Mouse (Mus musculus): ENCODE results near the gene Tha1. TPM values are rescaled to one million over a fixed set of nuclear protein-coding genes. Genes with fewer than 3 reads are reported as not detected.
"Not testable (repeated sequence)": the region's sequence is repeated elsewhere in the genome, so short reads cannot be mapped to it uniquely, and the experiment has no call there.

Gene Tha1
- polyA plus RNA-seq, 1 experiment from 2014 or later, result 2.5 TPM

GRCm38 (mm10) chr11:117846640-117847039 is 26.6 kb downstream of the Tha1 start:
- DNase-seq (ENCODE audit: low spot score), result no peak
- 57% methylated on average over 5 of the region's 5 CpGs for WGBS

GRCm38 (mm10) chr11:117845651-117846050 is 27.6 kb downstream of the Tha1 start:
- Histone ChIP-seq H3K4me2 (replicated peaks) (no peak overlapping the region), H3K36me3 (replicated peaks; ENCODE audit: control insufficient read depth, insufficient read depth) (no peaks in the 10 kb centered on the region), H3K4me1 (replicated peaks; ENCODE audit: control insufficient read depth, insufficient read depth, low read length) (peaks cover 15% of the 10 kb centered on the region), H3K9me3 (ENCODE audit: control insufficient read depth, low read length) (no peaks in the 10 kb centered on the region), H3K27me3 (ENCODE audit: control insufficient read depth, insufficient read depth, low read length) (no peaks in the 10 kb centered on the region), H3K27ac (no peak overlapping the region), H3K4me3 (replicated peaks; ENCODE audit: low read length) (no peak overlapping the region), H3K9ac (no peak overlapping the region)
- ATAC-seq (ENCODE audit: low FRiP score) (no peak), DNase-seq (ENCODE audit: low spot score) (no peak)
- WGBS, result 85% methylated on average over 2 of the region's 2 CpGs

More at GRCm38 (mm10) chr11:117846640-117847039, 26.6 kb downstream of the Tha1 start:
- no peak for ATAC-seq (ENCODE audit: low FRiP score)
- Histone ChIP-seq H3K4me1 (replicated peaks; ENCODE audit: control insufficient read depth, insufficient read depth, low read length) (peaks cover 15% of the 10 kb centered on the region), H3K27ac (no peak overlapping the region), H3K9ac (no peak overlapping the region), H3K36me3 (replicated peaks; ENCODE audit: control insufficient read depth, insufficient read depth) (no peaks in the 10 kb centered on the region), H3K4me2 (replicated peaks) (no peak overlapping the region), H3K9me3 (ENCODE audit: control insufficient read depth, low read length) (no peaks in the 10 kb centered on the region), H3K27me3 (ENCODE audit: control insufficient read depth, insufficient read depth, low read length) (no peaks in the 10 kb centered on the region), H3K4me3 (replicated peaks; ENCODE audit: low read length) (no peak overlapping the region)

- DNase-seq (ENCODE audit: low spot score) (no peak), ATAC-seq (ENCODE audit: low FRiP score) (no peak)
- no peaks in the 10 kb centered on the region for H3K9me3 ChIP-seq (ENCODE audit: control insufficient read depth, low read length)
- 72% methylated on average over 2 of the region's 2 CpGs for WGBS
- H3K27me3 ChIP-seq (ENCODE audit: control insufficient read depth, insufficient read depth, low read length), result no peaks in the 10 kb centered on the region
- peaks cover 15% of the 10 kb centered on the region for H3K4me1 ChIP-seq (replicated peaks; ENCODE audit: control insufficient read depth, insufficient read depth, low read length)
- H3K4me2 ChIP-seq (replicated peaks), result no peak overlapping the region
- no peak overlapping the region for H3K4me3 ChIP-seq (replicated peaks; ENCODE audit: low read length)
- no peaks in the 10 kb centered on the region for H3K36me3 ChIP-seq (replicated peaks; ENCODE audit: control insufficient read depth, insufficient read depth)
- no peak overlapping the region for H3K27ac ChIP-seq
- H3K9ac ChIP-seq, result no peak overlapping the region
These were observed 28.3 kb downstream of the Tha1 start for GRCm38 (mm10) chr11:117844997-117845396.

GRCm38 (mm10) chr11:117843434-117843833 is 29.8 kb downstream of the Tha1 start:
- Histone ChIP-seq H3K4me3 (replicated peaks; ENCODE audit: low read length) (no peak overlapping the region), H3K9me3 (ENCODE audit: control insufficient read depth, low read length) (no peaks in the 10 kb centered on the region), H3K4me1 (replicated peaks; ENCODE audit: control insufficient read depth, insufficient read depth, low read length) (peaks cover 7% of the 10 kb centered on the region), H3K9ac (no peak overlapping the region), H3K36me3 (replicated peaks; ENCODE audit: control insufficient read depth, insufficient read depth) (no peaks in the 10 kb centered on the region), H3K4me2 (replicated peaks) (no peak overlapping the region), H3K27me3 (ENCODE audit: control insufficient read depth, insufficient read depth, low read length) (no peaks in the 10 kb centered on the region), H3K27ac (no peak overlapping the region)
- DNase-seq (ENCODE audit: low spot score), result no peak
- no peak for ATAC-seq (ENCODE audit: low FRiP score)
- 84% methylated on average over 2 of the region's 2 CpGs for WGBS

- no peaks in the 10 kb centered on the region for H3K36me3 ChIP-seq (replicated peaks; ENCODE audit: control insufficient read depth, insufficient read depth)
- H3K4me2 ChIP-seq (replicated peaks), result no peak overlapping the region
- H3K9me3 ChIP-seq (ENCODE audit: control insufficient read depth, low read length), result no peaks in the 10 kb centered on the region
- no peaks in the 10 kb centered on the region for H3K4me1 ChIP-seq (replicated peaks; ENCODE audit: control insufficient read depth, insufficient read depth, low read length)
- no peak overlapping the region for H3K4me3 ChIP-seq (replicated peaks; ENCODE audit: low read length)
- H3K27me3 ChIP-seq (ENCODE audit: control insufficient read depth, insufficient read depth, low read length), result no peaks in the 10 kb centered on the region
- H3K9ac ChIP-seq, result no peak overlapping the region
- WGBS, result 84% methylated on average over 1 of the region's 1 CpGs
- DNase-seq (ENCODE audit: low spot score), result no peak
- H3K27ac ChIP-seq, result no peak overlapping the region
- no peak for ATAC-seq (ENCODE audit: low FRiP score)
These were observed 32.4 kb downstream of the Tha1 start for GRCm38 (mm10) chr11:117840910-117841309.

DNA sequence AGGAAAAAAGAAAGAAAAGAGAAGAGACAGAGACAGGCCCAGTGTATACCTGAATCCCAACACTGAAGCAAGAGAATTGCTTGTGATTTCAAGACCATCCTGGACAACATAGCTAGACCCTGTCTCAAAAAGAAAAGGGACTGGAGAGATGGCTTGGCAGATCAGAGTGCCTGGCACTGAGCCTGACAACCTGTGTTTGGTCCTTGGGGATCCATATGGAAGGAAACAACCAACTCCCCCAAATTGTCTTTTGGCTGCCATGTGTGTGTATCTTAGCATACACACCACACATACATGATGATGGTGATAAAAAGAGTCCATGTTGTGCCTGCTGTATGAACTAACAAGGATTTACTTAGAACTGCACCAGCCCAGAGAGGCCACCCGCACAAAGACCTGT is 34.3 kb downstream of the Tha1 start:
- H3K27me3 ChIP-seq (ENCODE audit: control insufficient read depth, insufficient read depth, low read length), result no peaks in the 10 kb centered on the region
- DNase-seq (ENCODE audit: low spot score) (no peak), ATAC-seq (ENCODE audit: low FRiP score) (no peak)
- H3K4me3 ChIP-seq (replicated peaks; ENCODE audit: low read length), result no peak overlapping the region
- no peaks in the 10 kb centered on the region for H3K4me1 ChIP-seq (replicated peaks; ENCODE audit: control insufficient read depth, insufficient read depth, low read length)
- H3K4me2 ChIP-seq (replicated peaks), result no peak overlapping the region
- H3K27ac ChIP-seq, result no peak overlapping the region
- 94% methylated on average over 1 of the region's 1 CpGs for WGBS
- no peaks in the 10 kb centered on the region for H3K9me3 ChIP-seq (ENCODE audit: control insufficient read depth, low read length)
- no peaks in the 10 kb centered on the region for H3K36me3 ChIP-seq (replicated peaks; ENCODE audit: control insufficient read depth, insufficient read depth)
- no peak overlapping the region for H3K9ac ChIP-seq

- H3K9me3 ChIP-seq (ENCODE audit: control insufficient read depth, low read length), result no peaks in the 10 kb centered on the region
- no peak overlapping the region for H3K9ac ChIP-seq
- no peaks in the 10 kb centered on the region for H3K36me3 ChIP-seq (replicated peaks; ENCODE audit: control insufficient read depth, insufficient read depth)
- 65% methylated on average over 2 of the region's 2 CpGs for WGBS
- no peak overlapping the region for H3K27ac ChIP-seq
- H3K4me1 ChIP-seq (replicated peaks; ENCODE audit: control insufficient read depth, insufficient read depth, low read length), result no peaks in the 10 kb centered on the region
- no peak overlapping the region for H3K4me2 ChIP-seq (replicated peaks)
- H3K4me3 ChIP-seq (replicated peaks; ENCODE audit: low read length), result no peak overlapping the region
- DNase-seq (ENCODE audit: low spot score) (no peak), ATAC-seq (ENCODE audit: low FRiP score) (no peak)
- no peaks in the 10 kb centered on the region for H3K27me3 ChIP-seq (ENCODE audit: control insufficient read depth, insufficient read depth, low read length)
These were observed 34.7 kb downstream of the Tha1 start for GRCm38 (mm10) chr11:117838572-117838971.

DNA sequence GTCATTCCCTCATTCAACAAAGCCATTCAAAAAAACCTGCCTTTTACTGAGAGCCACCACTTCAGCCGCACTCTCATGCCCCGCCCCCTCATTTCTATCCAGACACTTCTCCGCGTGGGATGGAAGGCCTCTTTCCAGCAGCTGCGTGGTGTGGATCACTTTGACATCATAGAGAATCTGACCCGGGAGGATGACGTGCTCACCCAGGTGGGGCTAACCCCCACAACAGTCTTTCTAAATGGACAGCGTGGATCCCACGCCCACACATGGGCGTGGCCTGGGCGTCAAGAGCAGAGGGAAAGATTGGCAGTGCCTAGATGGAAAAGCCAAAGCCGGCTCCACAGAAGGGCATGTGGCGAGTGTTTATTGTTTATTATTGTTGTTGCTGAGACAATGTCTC is 37.0 kb downstream of the Tha1 start:
- Histone ChIP-seq H3K27ac (no peak overlapping the region), H3K9ac (no peak overlapping the region), H3K4me2 (replicated peaks) (peak overlapping the region; percentile 35), H3K9me3 (ENCODE audit: control insufficient read depth, low read length) (no peaks in the 10 kb centered on the region), H3K4me3 (replicated peaks; ENCODE audit: low read length) (no peak overlapping the region), H3K36me3 (replicated peaks; ENCODE audit: control insufficient read depth, insufficient read depth) (no peaks in the 10 kb centered on the region), H3K27me3 (ENCODE audit: control insufficient read depth, insufficient read depth, low read length) (no peaks in the 10 kb centered on the region), H3K4me1 (replicated peaks; ENCODE audit: control insufficient read depth, insufficient read depth, low read length) (no peaks in the 10 kb centered on the region)
- DNase-seq (ENCODE audit: low spot score) (no peak), ATAC-seq (ENCODE audit: low FRiP score) (no peak)
- WGBS, result 24% methylated on average over 13 of the region's 13 CpGs

DNA sequence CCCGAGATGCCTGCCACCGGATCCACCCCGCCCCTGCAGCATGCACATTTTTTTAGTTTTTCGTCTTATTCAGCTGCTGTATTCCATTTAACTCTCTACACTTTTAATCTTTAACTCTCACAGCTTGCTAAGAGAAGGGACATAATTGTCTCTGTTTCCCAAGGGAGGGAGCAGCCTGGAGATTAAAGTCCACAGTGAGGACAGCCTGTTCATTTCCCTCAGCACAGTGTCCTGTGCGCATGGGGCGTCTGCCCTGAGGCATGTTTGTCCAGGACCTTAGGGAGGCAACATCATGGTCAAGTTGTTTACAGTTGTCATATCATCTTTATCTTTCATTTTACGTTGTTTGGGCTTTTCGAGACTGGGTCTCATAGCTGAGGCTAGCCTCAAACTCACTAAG is 39.2 kb downstream of the Tha1 start:
- ATAC-seq (ENCODE audit: low FRiP score), result no peak
- peaks cover 4% of the 10 kb centered on the region; the same call in 1 of the 2 replicates for H3K4me1 ChIP-seq (replicated peaks; ENCODE audit: control insufficient read depth, insufficient read depth, low read length)
- H3K36me3 ChIP-seq (replicated peaks; ENCODE audit: control insufficient read depth, insufficient read depth), result no peaks in the 10 kb centered on the region
- DNase-seq (ENCODE audit: low spot score), result no peak
- H3K9me3 ChIP-seq (ENCODE audit: control insufficient read depth, low read length), result no peaks in the 10 kb centered on the region
- 93% methylated on average over 8 of the region's 8 CpGs for WGBS
- no peak overlapping the region for H3K4me3 ChIP-seq (replicated peaks; ENCODE audit: low read length)
- H3K9ac ChIP-seq, result no peak overlapping the region
- no peak overlapping the region for H3K4me2 ChIP-seq (replicated peaks)
- no peak overlapping the region for H3K27ac ChIP-seq
- no peaks in the 10 kb centered on the region for H3K27me3 ChIP-seq (ENCODE audit: control insufficient read depth, insufficient read depth, low read length)

DNA sequence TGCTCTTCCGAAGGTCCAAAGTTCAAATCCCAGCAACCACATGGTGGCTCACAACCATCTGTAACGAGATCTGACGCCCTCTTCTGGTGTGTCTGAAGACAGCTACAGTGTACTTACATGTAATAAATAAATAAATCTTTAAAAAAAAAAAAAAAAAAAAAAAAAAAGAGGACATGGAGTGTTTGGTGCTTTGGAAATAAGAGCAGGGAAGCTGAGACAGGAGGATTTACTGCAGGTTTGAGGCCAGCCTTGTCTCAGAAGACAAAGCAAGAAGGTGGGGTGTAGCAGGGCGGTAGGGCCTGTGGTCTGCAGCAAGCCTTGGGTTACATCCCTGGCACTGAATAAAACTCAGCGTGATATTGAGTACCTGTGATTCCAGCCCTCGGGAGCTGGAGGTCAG is 39.8 kb downstream of the Tha1 start:
- not testable (repeated sequence) for ATAC-seq (ENCODE audit: low FRiP score); H3K9ac ChIP-seq; H3K36me3 ChIP-seq (replicated peaks; ENCODE audit: control insufficient read depth, insufficient read depth); H3K4me3 ChIP-seq (replicated peaks; ENCODE audit: low read length); DNase-seq (ENCODE audit: low spot score); H3K4me2 ChIP-seq (replicated peaks); H3K27me3 ChIP-seq (ENCODE audit: control insufficient read depth, insufficient read depth, low read length); H3K9me3 ChIP-seq (ENCODE audit: control insufficient read depth, low read length); H3K4me1 ChIP-seq (replicated peaks; ENCODE audit: control insufficient read depth, insufficient read depth, low read length); H3K27ac ChIP-seq
- WGBS, result 93% methylated on average over 4 of the region's 6 CpGs
